1 mouse cellular context compared by ENCODE assay signal in the genomic region with DNA sequence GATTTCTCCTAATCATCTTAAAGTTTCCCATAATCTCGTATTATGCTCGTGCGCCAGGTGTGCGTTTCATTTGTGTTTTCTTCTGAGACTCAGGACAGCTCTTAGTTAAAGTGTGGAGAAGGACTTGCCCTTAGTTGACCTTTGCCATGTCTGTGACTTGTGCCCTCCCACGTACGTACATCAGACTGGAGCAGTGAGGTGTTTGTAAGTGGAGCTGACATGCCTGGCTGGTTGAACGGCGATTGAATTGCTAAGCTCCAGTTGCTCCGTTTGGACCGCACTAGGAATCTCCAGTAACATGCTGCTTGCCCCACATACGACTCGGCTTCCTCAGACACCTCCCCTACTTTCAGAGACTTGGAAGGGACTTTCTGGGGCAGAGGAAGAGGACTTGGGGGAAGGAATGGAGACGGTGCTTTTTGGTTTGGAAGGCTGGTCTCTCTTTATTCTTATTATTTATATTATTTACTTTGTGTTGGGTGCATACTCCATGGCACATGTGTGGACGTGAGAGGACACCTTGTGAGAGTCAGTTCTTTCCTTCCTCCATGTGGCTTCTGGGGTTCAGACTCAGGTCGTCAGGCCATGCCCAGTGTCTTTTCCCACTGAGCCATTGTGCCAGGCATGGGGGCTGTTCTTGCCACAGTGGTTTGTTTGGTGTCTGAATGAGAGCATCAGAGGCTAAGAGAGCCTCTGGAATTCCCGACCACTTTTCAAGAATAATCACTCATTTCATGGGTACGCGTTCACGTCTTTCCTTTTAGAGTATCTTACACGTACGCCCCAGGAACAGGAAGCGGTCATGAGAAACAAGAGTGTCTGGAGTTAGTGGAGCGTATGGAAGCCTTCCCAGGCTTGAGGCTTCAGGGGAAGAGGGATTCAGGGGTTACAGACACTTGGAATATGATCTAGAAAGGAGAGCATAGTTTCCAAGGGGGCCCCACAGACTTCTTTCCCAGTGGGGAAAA.
TF ChIP-seq lines count a peak whose summit lies in the region.

No protein-coding gene starts in this region.

TF ChIP-seq in ES-E14, 5 proteins besides CTCF, POLR2A, EP300 and RAD21:
- TF ChIP-seq CHD2 (IDR thresholded peaks at IDR 0.05; ENCODE audit: low read depth, low read length) (no peak), ZC3H11A (IDR thresholded peaks at IDR 0.05; ENCODE audit: borderline replicate concordance, low read depth, low read length) (no peak), HCFC1 (IDR thresholded peaks at IDR 0.05; ENCODE audit: borderline replicate concordance, insufficient read depth, low read length) (no peak), MAFK (IDR thresholded peaks at IDR 0.05; ENCODE audit: insufficient read depth, low read depth, low read length) (no peak), ZNF384 (IDR thresholded peaks at IDR 0.05; ENCODE audit: low read depth, low read length) (no peak)
TF ChIP-seq in ES-E14: peak in this region for 0.
